Mouse (Mus musculus): ENCODE measurements around the gene Zfp775.

Zfp775 gene

DNA sequence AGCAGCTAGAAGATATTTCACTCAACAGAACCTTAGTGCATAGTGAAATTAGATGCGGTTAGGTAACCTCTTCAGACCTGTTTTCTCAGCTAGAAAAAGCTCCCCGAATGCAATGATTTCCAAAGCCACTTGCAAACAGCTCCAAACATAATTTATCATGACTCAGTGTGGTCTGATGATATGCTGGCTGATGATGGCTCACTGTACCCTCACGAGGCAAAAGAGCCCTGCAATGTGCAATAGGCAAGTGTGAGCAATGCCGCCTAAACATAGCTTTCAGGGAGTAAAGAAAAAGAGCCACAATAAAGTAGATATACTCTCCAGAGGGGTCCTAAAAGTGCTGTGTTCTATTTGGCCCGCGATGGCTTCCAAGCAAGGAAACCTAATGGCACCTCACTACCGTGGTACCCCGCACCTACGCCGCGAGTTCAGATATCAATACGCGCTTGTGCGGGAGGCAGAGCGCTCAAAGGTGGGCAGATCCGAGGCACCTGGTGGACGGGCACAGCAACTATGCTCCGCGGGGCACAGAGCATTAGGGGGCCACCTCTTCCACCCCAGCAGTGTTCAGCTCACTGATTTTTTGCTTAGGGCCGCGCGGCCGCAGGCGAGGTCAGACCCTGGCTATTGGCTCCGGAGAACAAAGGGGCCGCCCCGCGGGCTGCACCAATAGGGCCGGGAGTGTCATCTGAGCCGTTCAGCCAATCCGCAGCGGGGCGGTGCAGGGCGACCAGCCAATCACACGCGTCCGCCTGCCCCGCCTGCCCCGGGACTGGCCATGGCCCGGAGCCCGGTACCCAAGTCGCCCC lies at the start of gene Zfp775:
TSS of gene Zfp775 (plus strand) at position 793 of the 809 bp plus-strand sequence.
- in situ Hi-C loops (cut with MboI; ENCODE audit: low sequenced_read_pairs) = no loop called here

DNA sequence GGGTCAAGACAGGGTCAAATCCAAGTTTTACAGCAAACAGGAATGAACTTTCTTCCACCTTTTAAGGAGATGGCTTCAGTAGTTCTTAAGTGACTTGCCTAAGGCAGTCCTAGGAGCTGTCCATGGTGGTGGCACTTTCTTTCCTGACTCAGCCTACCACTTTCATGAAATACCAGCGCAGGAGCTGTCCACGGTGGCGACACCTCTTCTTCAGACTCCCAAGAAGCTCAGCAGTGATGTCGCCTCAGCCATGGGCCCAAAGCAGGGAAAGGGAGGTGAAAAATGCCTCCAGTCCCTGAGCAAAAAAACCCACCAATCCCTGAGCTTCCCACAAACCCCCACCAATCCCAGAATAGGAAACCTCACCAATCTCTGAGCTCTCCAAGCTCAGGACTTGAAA lies 48.9 kb upstream of the Zfp775 start:
- in situ Hi-C loops (cut with MboI; ENCODE audit: low sequenced_read_pairs) = no loop called here

DNA sequence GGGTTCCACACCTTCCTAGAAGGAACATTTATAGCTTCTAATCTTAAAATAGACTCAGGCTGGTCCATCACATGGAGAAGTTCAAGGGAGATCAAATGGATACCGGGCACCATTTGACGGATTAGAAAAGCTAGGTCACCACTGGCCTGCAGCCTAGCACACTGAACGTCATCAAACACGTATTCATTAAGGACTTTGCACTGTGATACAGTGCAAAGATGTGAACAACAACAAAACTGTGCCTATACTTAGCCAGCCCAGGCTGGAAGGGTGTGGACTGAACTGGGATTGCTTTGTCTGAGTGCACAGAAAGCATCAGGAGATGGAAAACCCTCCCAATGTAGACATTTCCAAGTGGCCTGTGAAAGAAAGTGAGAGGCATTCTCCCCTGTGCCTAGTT lies 48.0 kb upstream of the Zfp775 start:
- in situ Hi-C loops (cut with MboI; ENCODE audit: low sequenced_read_pairs) = no loop called here

DNA sequence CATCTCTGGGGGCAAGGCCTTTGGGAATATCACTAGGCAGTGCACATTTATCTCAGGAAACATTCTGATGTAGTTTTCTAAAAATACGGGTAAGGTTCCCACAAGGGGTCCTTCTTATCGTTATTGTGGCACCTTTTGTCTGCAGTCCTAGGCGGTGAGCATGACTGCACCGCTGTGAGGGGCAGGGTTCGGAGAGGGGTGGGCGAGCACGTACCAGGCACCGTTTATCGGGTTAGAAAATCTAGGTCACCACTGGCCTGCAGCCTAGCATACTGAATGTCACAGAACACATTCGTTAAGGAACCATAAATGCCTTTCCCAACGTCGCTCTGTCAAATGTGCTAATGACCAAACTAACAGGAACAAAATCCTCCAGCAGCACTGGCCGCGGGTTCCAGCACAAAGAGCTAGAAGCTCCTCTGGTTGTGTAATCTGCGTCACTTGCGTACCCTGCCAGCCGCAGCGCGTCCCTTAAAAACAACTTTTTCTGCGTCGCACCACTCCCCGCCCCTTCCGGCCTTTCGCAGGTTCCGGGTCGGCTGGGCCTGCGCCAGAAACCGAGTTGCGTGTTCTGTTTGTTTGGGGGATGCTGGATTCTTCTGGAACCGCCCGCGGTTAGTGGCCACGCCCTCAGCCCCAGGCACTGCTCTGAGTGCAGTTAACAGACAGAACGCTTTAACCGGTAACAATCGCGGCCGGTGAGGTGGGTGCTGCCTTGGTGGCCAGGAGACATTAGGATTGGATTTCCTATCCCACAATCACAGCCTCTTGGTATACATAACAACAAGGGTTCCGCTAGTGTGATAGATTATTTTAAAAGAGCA lies 47.4 kb upstream of the Zfp775 start, which contains the start of gene Lrrc61:
TSS of gene Lrrc61 (plus strand) at position 517 of the 824 bp plus-strand sequence.
- in situ Hi-C loops (cut with MboI; ENCODE audit: low sequenced_read_pairs) = no loop called here

DNA sequence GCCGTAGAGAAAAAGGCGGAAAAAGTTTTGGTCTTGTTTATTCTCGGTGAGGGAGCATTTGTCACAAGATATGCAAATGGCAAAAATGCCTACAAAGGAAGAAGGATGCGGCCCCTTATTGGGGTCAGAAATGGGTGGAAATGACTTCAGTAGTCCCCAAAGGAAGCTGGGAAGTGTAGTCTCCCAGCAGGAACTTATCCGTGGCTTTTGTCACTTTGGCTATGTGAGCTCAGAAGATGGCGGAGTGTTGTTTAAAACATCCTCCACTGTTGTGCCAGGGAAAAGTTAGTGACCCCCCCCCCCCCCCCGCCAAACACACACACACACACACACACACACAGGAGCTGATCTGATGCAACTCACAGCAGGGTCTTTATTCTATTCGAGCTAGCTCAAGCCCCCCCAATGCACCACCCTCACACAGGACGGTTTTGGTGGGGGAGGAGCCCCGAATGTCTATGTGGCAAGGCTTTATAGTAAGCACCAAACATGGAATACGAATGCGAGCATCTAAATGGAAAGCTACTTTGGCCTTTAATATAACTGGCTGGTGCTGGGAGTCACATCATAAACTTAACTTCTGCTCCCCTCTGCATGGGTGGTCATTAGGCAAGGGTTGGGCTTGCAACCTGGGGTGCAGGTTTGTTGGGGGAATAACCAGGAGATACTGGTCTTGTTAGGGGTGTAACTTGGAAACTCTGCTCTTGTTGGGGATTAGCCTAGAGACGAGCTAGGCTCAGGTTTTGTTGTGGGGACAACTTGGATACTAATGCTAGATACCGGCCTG lies 46.6 kb upstream of the Zfp775 start:
- in situ Hi-C loops (cut with MboI; ENCODE audit: low sequenced_read_pairs) = no loop called here

DNA sequence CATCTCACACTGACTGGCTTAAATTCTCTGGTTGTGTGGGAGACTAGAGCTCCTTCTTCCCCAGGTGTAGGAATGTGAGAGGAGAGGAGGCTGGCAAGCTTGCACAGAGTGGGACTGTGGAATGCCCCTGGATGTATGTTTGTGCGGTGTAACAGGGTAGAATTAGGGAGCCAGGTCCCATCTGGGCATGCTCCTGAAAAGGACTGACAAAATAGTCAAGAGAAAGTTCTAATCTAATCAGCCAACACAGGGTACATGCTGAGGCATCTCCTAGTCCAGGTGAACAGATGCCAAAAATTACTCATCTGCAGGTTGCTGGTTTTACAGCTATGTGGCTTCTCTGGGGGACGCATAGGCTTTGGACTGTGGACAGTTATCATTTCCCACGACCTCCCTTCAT lies 45.9 kb upstream of the Zfp775 start:
- in situ Hi-C loops (cut with MboI; ENCODE audit: low sequenced_read_pairs) = no loop called here

DNA sequence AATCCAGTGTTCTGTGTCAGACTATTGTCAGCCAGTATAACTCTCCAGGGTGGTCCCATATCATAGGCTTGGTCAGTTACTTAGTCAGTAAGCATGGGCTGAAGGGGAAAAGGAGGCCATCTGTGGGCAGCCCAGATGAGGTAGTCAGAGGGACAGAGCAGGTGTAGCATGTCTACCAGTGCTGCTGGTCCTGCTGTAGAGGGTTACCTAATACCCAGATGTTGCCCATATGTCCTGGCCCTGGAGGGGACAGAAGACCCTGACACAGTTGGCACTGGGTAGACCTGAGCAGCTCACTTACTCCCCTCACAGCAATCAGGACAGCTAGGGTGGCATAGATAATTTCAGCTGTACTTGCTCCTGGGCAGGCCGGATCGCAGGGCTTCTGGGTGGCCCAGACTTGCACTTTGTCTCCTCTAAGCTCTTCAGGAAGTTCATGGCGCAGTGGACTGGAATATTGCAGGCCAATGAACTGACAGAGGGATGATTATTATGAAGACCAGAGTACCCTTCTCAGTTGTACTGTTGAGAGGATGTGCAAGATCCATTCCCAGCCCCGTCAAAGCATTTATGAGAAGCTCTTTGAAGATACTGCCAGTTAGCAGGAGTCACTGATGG lies 36.1 kb upstream of the Zfp775 start:
- in situ Hi-C loops (cut with MboI; ENCODE audit: low sequenced_read_pairs) = no loop called here

DNA sequence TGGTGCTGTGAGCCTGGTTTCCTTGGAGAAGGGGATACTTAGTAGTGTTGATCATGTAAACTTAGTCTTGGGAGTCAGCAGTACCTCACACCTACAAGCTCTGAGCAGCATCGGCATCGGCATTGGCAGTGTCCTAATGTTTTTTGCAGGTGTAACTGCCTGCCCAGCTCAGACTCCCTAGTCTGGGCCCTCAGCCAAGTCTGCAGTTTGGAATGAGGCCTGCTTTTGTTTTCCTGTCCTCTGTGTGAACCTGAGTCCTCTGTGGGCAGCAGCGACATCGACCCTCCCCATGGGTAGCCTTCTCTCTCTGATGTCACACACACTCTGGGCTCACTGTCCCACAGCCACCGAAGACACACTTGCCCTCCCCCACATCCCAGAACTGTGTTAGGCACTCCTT lies 35.6 kb upstream of the Zfp775 start:
- in situ Hi-C loops (cut with MboI; ENCODE audit: low sequenced_read_pairs) = no loop called here

DNA sequence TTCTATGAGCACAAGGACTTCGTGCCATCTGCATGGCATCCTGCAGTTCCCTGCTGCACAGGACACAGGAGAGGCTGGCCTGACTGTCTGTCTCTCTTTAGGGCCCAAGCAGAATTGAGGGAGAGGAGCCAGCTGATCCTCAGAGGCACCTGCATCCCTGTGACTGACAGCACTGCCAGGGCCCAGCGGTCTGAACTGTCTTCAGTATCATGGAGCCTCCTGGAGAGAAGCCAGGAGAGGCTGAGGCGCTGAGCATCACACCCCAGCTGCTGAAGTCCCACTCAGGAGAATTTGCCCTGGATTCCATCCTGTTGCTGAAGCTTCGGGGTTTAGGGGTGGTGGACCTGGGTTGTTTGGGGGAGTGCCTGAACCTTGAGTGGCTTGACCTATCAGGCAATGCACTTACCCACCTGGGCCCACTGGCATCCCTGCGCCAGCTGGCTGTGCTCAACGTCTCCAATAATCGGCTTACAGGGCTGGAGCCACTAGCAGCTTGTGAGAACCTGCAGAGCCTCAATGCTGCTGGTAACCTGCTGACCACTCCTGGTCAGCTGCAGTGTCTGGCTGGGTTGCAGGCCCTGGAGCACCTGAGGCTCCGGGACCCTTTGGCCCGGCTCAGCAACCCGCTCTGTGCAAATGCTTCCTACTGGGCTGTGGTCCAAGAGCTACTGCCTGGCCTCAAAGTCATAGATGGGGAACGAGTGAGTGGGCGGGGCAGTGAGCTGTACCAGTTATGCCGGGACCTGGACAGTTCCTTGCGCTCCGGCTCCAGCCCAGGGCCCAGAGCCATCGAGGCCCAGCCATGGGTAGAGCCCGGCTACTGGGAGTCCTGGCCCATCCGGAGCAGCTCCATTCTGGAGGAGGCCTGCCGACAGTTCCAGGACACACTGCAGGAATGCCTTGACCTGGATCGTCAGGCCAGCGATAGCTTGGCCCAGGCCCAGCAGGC lies 33.6 kb upstream of the Zfp775 start:
- in situ Hi-C loops (cut with MboI; ENCODE audit: low sequenced_read_pairs) = no loop called here

DNA sequence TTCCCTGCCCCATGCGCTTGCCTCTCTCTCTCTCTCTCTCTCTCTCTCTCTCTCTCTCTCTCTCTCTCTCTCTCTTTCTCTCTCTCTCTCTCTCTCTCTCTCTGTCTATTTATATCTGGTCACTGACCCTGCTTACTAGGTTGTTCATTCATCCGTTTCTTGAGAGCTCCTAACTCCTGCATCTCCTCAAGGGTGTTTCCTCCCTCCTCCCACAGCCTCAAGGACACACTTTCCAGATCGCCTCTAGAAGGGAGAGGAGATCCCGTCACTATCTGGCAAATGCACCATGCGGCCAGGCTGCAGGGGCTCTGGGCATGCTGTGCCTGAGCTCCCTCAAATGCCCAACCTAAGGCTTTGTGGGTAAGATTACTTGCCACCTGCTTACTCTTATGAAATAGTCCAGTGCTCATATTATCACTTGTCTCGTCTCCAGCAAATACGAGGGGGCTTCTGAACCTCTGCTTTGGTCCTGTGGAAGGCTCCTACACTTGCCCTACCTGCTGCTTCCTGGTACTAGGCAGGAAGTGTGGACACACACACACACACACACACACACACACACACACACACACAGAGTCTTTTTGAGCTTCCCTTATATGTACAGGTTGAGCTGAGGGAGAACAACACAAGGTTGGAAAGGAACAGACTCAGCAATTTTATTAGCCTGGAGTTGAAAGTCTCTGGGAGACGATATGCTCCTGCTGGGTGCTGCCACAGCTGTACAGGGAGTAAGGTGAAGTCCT lies 32.6 kb upstream of the Zfp775 start:
- in situ Hi-C loops (cut with MboI; ENCODE audit: low sequenced_read_pairs) = no loop called here

DNA sequence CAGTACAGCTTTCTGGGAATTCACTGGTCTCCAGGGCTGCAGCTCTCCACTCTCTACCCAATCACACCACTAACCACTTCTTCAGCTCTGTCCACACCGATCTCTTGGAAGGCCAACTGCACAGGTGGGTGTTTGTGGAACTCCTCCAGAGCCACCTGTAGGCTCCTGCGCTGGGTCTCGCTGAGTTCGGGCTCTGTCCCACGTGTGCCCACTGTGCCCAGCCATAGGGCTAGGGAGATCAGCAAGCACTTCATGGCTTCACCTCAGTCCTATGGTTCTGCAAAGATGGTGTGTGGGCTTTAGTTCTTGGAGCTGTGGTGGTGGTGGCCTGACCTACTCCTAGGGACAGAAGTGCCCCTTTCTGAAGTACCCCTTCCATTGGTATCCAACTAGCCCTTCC lies 29.8 kb upstream of the Zfp775 start:
- in situ Hi-C loops (cut with MboI; ENCODE audit: low sequenced_read_pairs) = no loop called here

DNA sequence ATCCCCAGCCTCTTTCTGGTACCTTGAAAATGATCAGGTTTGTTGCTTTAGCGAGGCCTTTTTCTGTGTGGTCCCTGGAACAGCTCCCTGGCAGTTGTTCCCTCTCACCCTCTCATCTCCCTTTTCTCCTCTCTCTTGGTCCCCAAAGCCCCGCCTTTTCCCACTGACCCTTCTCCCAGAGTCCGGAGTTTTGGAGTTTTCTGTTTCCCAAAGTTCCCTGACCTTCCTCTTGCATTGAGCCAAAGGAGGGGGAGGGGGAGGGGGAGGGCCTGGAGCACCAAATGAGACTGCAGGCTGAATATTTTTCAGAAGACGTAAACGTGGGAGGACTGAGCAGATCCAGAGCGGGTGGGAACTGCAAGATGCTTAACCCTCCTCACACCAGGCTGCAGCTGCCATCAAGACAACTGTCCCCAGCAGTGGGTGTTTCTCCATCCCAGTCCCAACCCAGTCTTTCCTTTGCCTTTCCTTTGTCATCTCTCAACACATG lies 29.2 kb upstream of the Zfp775 start, which contains the start of gene Rarres2:
TSS of gene Rarres2 (minus strand) at position 218 of the 490 bp plus-strand sequence.
- in situ Hi-C loops (cut with MboI; ENCODE audit: low sequenced_read_pairs) = no loop called here

DNA sequence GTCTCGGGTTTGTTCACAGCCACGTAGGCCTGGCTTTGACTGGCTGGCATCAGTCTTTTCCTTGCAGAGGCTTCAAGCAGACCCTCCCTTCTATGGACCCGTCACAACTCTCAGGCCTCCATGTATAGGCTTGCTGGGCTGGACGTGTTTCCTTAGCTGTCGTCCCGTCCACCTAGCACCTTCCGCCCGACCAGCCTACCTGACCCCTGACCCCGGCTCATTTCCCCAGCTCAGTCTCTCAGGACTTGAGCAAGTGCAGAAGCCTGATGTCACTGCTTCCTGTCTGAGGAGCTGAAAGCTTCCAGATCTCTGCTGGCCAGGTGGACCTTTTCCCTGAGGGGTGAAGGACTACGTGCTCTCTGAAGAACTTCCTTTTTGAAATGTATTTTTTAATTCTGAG lies 28.6 kb upstream of the Zfp775 start:
- in situ Hi-C loops (cut with MboI; ENCODE audit: low sequenced_read_pairs) = no loop called here

DNA sequence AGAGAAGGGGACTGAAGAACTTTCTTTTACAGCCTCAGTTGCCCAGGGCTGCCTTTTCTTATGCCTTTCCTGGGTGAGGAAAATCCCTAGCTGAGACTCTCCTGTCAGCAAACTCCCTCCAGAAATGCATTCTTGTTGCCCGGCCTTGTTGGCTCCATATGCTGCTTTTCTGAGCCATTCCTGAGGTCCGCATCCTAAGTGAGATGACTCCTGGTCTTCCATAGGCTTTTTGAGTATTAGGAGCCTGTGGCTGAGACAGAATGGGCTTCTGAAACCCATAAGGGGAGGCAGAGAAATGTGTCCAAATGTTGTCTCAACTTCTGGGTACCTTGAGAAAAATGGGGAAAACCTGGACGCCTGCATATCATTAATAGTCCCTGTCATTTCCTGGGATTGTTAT lies 27.9 kb upstream of the Zfp775 start:
- in situ Hi-C loops (cut with MboI; ENCODE audit: low sequenced_read_pairs) = no loop called here

DNA sequence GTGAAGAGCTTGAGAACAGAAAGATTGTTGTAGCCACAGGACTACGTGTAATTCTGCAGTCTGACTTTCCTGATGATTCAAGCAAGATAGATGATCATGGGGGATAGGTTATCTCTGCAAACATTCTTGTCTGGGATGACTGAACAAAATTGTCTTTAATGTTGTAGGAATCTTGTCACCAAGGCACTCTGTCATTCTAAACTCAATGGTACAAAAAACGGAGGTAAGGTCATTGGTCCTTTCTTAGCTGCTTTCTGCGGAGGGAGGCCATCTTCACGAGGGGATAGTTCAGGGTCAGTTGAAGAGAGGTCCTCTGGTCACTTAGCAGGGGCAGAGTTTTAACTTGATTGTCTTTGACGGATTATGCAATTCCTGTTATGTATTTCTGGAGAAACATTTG lies 23.1 kb upstream of the Zfp775 start:
- in situ Hi-C loops (cut with MboI; ENCODE audit: low sequenced_read_pairs) = no loop called here

DNA sequence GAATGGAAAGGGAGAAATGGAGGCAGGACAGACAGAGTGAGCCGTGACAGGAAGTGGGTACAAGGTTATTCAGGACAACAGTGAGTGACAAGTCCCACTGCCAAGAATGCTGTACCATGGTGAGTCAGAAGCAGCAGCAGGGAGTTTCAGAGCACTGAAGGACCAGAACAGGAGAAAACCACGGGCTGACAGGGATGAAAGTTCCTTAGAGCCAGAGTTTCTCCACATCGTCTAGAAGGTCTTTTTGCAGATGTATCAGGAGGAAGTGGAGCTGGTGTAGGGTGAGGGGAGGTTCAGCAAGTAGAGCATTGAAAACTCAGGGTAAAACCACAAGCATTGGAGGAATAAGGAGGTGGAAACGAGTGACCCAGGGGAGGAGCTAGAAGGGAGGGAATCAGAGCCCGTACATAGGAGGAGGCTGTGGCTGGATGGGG lies 22.6 kb upstream of the Zfp775 start:
- in situ Hi-C loops (cut with MboI; ENCODE audit: low sequenced_read_pairs) = no loop called here

DNA sequence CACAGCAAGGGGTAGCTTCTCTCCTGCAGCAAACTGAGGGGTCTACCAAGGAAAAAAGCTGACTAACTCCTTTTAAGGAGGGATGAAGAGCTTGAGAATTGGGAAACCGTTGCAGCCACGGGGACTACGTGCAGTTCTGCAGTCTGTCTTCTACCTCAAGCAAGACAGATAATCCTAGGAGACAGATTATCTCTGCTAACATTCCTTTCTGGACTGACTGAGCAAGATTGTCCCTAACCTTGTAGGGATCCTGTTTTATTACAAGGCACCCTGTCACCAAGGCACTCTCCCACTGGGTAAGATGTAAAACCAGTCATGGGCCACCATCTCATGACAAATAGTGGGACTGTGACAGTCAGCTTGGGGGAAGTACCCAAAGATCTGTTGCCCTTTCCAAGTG lies 20.6 kb upstream of the Zfp775 start:
- in situ Hi-C loops (cut with MboI; ENCODE audit: low sequenced_read_pairs) = no loop called here

DNA sequence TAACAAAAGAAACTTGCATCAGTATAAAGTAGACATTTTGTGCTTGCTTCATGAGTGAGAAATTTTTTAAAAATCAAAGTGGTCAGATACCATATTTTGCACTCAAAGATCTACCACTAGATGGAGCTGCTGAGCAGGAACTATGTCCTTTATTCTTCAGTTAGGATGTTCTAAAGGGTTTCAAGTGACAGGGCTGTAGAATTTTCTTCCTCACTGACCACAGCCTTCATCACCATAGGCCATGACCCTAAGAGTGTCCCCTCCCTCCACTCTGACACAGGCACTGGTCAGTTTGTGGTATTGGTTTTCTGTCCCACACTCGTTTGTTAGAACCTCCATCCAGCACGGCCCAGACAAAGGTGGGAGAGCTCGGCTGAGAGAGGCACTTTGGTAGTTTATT lies 19.8 kb upstream of the Zfp775 start:
- in situ Hi-C loops (cut with MboI; ENCODE audit: low sequenced_read_pairs) = no loop called here
